Mouse (Mus musculus) megakaryocyte-erythroid progenitor cell, adult 5 weeks (primary cell): ENCODE data around the gene Scn1a. TPM values are rescaled to one million over a fixed set of nuclear protein-coding genes. Genes with fewer than 3 reads are reported as not detected.

Experiments used
- polyA plus RNA-seq: library from polyadenylated mRNA; stranded (reverse); fragments of >175 nt; gene quantifications from 2 replicates; pipeline ENCODE4 v1.2.3, GENCODE M21; 2012

Gene Scn1a
- polyA plus RNA-seq, result not detected in 2 replicates

DNA sequence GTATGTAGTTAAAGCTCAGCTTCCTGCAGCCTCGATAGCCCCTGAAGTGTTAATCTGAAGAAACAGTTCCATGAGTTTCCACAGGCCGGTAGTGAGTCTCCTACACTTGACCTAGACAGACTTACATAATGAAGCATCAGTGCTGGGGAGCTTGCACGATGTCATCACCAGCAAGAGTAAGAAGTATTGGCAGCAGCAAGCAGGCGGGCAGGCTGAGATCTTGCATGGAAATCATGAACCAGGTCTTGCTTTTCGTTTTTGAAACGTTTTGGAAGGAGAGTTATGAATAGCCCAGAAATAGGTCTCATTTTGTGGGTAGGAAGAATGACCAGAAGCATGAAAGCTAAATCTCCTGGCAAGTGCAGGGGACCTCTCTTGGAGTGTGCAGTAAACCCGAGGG, at the start of gene Scn1a:
TSS of gene Scn1a (minus strand) at position 130 of the 400 bp plus-strand sequence.

DNA sequence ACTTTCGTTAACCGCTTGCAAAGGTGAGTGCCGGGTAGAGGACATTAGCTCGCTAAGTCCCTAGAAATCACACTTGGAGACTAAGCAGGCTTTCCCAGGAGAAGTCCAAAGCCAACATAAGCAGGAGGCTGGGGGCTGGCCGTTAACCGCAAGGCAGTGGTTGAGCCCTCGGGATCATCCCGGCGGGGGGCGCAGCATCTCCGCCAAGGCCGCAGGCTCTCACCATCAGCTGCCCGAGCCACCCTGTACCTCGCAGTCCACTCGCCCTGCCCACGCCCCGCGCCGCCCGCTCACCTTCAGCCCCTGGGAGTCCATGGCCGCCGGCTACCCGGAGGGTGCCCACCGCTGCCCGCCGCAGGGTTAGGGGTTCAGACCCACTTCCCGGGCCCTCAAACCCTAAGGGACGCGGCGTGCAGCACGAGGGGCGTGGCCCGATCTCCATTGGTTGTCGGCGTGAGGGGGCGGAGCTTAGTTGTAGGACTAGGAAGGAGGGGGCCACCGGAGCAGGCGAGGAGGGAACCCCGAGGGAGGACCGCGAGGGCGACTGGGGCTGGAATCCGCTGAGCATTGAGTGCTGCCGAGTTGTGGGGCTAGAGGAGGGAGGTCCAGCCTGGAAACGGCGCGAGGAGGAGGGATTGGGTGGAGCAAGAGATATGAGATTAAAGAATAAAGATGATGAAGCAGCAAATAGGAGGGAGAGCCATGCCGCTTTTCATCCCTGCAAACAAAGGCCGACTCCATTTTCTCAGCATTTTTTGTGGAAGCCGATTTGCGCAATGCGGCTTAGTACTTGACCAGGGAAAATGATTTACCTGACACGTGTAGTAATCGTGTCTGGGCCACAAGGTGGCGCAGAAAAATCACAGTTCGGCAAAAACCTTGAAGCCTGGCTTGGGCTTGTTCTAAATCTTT, 184.2 kb downstream of the Scn1a start, which contains the start of gene Ttc21b:
TSS of gene Ttc21b (minus strand) at position 398 of the 912 bp plus-strand sequence.

Other genes with a start within 250 kb of the Scn1a start
- 1.3 TPM in 2 replicates for gene Ttc21b, start 184.2 kb downstream of the Scn1a start, polyA plus RNA-seq
- not detected in 2 replicates for gene Scn9a, start 194.1 kb upstream of the Scn1a start, polyA plus RNA-seq